Mouse (Mus musculus) cerebellum, adult 11 months (tissue): ENCODE measurements around the gene Zdhhc8.

Experiments
- DNase-seq: peaks from one replicate; pipeline ENCODE4 v3.0.0; 2022

Zdhhc8 gene

DNA sequence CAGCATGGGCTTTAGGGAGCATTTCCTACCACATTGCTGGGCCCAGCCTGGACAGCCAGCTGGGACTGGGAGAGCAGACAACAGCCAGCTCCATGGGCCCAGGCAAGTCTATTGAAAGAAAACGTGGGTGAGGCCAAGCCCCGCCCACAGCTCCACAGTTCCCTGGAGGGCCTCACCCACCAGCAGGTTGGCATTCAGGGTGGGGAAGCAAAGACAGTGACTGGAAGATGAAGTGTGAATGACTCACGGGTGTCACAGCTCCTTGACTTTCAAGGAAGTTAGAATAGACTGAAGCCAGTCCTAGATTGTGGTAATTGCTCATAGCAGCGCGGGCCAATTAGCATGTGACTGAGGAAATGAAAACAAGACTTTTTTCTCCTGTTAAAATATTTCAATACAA is 39.9 kb downstream of the Zdhhc8 start:
- no peak for DNase-seq

- DNase-seq: no peak
These were observed 40.5 kb downstream of the Zdhhc8 start for GRCm38 (mm10) chr16:18194208-18194985.

DNA sequence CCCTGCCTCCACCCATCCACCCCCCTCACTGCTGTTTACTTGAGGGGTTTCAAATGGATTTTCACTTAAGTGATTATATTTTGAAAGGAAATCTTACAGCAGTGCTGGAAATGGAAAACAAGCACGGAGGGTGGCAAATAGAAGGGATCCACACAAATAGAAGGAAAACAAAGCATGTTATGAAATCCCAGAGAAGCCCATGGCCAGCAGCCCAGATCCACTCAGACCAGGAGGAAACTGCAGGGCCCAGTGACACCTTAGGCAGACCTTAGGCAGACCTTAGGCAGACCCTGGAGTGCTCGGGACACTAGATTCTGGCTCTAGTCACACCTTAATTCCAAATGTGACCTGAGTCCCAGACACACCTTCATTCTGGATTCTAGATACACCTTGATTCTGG is 43.9 kb downstream of the Zdhhc8 start:
- no peak for DNase-seq

DNA sequence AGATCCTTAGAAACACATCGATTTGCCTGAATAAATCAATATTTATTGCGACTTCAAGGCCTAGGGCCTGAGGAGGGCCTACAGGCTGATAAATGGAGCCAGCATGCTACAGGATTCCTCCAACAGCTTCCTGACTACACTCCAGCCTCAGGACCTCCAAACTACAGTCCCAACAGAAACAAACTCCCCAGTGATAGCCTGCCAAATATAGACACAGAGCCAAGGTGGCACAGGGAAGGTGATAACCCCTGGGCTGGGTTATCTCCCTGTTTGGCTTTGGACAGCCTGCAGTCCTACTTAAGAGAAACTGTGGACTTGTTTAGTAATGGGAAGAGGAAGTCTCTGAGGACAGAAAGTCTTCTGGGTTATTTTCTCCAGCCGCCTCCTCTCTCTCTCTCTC is 47.7 kb downstream of the Zdhhc8 start:
- DNase-seq: no peak

GRCm38 (mm10) chr16:18186798-18187197 is 48.1 kb downstream of the Zdhhc8 start:
- no peak for DNase-seq

GRCm38 (mm10) chr16:18185715-18186449 is 49.1 kb downstream of the Zdhhc8 start:
- no peak for DNase-seq

- no peak for DNase-seq
These were observed 52.2 kb downstream of the Zdhhc8 start for GRCm38 (mm10) chr16:18182766-18183165.

DNA sequence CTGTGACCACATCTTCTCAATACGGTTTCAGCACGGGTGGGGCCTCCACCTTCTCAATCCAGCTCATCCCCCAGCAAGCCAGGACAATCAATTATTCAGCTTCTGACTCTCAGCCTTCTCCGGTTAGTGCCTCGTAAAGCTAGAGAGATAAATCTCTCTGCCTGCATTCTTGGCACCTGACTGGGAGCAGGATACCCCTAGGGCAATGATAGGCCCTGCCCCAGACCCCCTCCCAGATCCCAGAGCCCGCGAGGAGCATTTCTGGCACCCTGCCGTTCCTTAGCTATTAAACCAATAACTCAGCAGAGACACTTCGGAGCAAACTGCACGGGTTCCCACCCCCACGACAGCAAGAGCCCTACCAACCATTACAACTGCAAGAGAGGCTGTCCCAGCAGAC is 53.5 kb downstream of the Zdhhc8 start:
- DNase-seq: no peak

DNA sequence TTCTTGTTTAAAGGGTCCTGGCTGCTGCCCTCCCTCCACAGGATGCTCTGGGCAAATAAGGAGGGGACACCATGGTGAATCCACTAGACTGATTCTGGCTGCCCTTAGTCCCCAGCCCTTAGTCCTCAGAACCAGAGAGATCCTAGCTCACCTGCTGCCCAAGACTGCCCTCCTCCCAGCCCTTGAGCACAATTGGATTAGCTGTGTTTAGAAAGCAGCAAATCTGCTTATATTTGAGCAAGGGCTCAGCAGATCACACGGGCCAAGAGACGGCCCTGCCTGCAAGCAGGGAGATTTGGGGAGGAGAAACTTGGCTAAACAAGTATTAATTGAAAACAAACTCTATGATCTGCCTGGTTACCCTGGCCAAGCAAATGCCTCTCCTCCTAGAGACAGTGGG is 55.3 kb downstream of the Zdhhc8 start:
- DNase-seq: no peak

DNA sequence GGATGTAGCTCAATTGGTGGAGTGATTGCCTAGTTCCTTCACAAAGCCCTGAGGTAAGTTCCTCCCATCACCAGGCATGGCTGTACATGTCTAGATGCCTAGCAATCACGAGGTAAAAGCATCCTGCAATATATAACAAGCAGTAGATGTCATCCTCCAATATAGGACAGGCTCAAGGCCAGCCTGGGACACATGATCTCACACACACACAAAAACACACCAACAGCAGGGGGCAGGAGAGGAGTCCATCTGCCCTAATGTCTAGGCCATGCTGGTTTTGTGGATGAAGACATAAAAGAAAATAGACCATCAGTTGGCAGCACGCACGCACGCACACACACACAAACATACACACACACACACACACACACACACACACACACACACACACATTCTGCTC is 58.2 kb downstream of the Zdhhc8 start:
- no peak for DNase-seq

GRCm38 (mm10) chr16:18175817-18176541 is 59.0 kb downstream of the Zdhhc8 start:
- DNase-seq: no peak

GRCm38 (mm10) chr16:18173788-18174187 is 61.1 kb downstream of the Zdhhc8 start:
- DNase-seq: no peak

GRCm38 (mm10) chr16:18173231-18173630 is 61.7 kb downstream of the Zdhhc8 start:
- no peak for DNase-seq

DNA sequence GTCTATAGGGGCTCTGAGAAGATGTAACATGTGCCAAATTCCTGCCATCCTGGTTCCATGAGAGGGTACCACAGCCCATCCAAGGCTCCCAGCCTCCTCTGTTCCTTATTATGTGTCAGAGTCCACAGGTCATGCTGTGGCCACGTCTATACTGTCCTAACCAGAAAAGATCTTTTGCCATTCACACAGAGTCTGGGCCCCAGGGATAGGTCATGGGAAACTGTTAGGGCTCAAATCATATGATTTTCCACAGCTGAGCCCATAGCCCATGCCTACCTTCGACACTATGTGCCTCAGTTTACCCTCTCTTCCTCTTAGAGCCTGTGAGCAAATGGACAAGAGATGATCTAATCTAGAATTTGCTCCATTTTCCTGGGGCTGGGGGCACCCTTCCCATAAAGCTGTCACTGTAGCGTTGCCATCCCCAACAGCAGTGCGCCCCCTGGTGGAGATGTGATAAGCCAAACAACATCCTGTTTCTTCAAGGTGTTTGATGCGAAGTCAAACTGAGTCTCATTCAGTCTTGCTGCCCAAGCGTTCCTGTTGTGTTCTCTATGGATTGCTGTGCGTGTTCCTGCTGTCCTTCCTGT is 62.6 kb downstream of the Zdhhc8 start:
- DNase-seq: peak; percentile 82
